Mouse (Mus musculus) stomach, embryonic 16.5 days (tissue): ENCODE measurements at regions not wholly inside any gene's neighbourhood (a gene's known extent, or its start where the extent isn't known, plus 50 kb on each side); places are given as distances from the start of the nearest gene placed in this dataset. TPM values are rescaled to one million over a fixed set of nuclear protein-coding genes. Genes with fewer than 3 reads are reported as not detected.

Experiments used
- ATAC-seq: fragments of 200-750 bp; cut with Nextera tagmentation; 2 replicates; pipeline ENCODE4 v1.8.0; 2017; ENCODE audit warnings: moderate number of reproducible peaks, moderate TSS enrichment; ENCODE audit not compliant: insufficient read depth, low FRiP score
- H3K27ac ChIP-seq: fragments of 300-500 bp; sonication (generic); 2 replicates; pipeline ENCODE4 v1.5.1; 2014; ENCODE audit warnings: low read length
- H3K27me3 ChIP-seq: fragments of 300-500 bp; sonication (generic); 2 replicates; pipeline ENCODE4 v1.6.1; 2014; ENCODE audit warnings: low read length, control low read depth, mixed read lengths; ENCODE audit not compliant: control insufficient read depth, insufficient read depth
- H3K36me3 ChIP-seq: fragments of 300-500 bp; sonication (generic); 2 replicates; pipeline ENCODE4 v1.6.1; 2014; ENCODE audit warnings: low read length; ENCODE audit not compliant: control insufficient read depth, insufficient read depth
- H3K4me1 ChIP-seq: fragments of 300-500 bp; sonication (generic); 2 replicates; pipeline ENCODE4 v1.6.1; 2014; ENCODE audit warnings: low read length, control low read depth, mixed read lengths; ENCODE audit not compliant: control insufficient read depth, insufficient read depth
- H3K4me2 ChIP-seq: fragments of 300-500 bp; sonication (generic); 2 replicates; pipeline ENCODE4 v1.6.1; 2014; ENCODE audit warnings: low read depth, low read length, mixed read lengths
- H3K4me3 ChIP-seq: fragments of 300-500 bp; sonication (generic); replicated peaks from 2 replicates; pipeline ENCODE4 v1.5.1; 2014; ENCODE audit warnings: mild to moderate bottlenecking, low read length
- H3K9ac ChIP-seq: fragments of 300-500 bp; sonication (generic); 2 replicates; pipeline ENCODE4 v1.6.1; 2014; ENCODE audit warnings: low read length
- H3K9me3 ChIP-seq: fragments of 300-500 bp; sonication (generic); replicated peaks from 2 replicates; pipeline ENCODE4 v1.6.1; 2016; ENCODE audit warnings: low read length, control low read depth; ENCODE audit not compliant: control insufficient read depth
- WGBS: fragments of 180-500 bp; shearing (Covaris S2); extraction: QIAGEN DNeasy Blood & Tissue Kit; methylation state at CpG from one replicate; pipeline ENCODE4 v1.1.7; 2014; 5-methylcytosine and 5-hydroxymethylcytosine counted together
- microRNA-seq: library from miRNA; unstranded; fragments of <30 nt; microRNA quantifications from one replicate; pipeline ENCODE4, GENCODE M21; 2016

DNA sequence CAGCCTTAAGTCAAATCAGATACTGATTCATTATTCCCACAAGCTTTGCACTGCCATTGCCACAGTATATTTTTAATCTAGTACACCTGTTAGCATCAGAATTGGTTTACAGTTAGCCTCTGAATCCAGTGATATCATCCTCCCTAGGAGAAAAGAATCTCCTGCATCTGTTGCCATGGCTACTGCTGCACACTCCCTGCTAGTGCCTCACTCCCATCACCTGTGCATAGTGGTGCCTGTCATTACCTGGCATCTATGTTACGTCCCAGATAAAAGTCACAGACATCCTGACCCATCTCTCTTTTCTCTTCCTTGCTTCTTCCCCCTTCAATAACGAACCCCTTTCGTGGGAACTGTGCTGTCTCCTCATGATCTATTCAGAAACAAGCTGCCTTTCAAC, 256.4 kb upstream of the Slitrk5 start:
- Histone ChIP-seq H3K4me2 (no peak overlapping the region), H3K27ac (no peak overlapping the region), H3K4me3 (no peak overlapping the region), H3K27me3 (no peaks in the 10 kb centered on the region), H3K36me3 (no peaks in the 10 kb centered on the region), H3K4me1 (no peaks in the 10 kb centered on the region), H3K9ac (no peak overlapping the region), H3K9me3 (no peaks in the 10 kb centered on the region)
- 78% methylated on average over 3 of the region's 3 CpGs for WGBS
- no peak for ATAC-seq

DNA sequence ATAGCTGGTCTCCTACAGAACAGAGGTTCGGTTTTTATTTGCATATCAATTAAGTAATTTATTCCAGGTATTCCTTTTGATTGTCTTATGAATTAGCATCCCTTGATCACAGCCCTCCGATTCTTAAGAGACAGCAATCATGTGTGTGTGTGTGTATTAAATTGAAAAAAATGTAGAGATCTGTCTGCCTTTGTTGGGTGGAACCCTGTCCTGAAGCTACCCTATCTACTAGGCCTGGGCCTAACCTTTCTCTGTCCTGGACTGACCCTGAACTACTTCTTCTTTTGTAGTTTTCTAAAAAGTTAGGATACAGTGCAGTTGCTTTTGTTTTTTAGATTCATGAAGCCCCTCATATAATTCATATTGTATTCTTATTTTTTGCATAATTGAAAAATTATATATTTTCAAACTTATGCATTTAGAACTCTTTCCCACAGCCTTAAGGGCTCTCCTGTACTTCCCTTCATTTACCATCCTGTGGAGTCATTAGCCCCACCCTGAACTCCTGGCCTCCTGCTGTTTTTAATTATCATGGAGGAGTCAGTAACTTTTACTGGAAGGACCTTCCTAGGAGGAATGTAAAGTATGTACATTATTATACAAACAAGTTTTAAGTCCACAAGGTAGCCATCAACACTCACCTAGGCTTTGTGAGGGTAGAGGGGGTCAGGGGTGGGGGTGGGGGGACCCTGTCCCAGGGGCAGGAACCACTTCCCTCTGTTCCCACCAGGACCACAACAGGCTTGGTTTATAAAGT, 245.6 kb upstream of the Slitrk5 start:
- no peak overlapping the region for H3K4me2 ChIP-seq
- no peaks in the 10 kb centered on the region for H3K9me3 ChIP-seq
- no peaks in the 10 kb centered on the region for H3K4me1 ChIP-seq
- H3K9ac ChIP-seq, result no peak overlapping the region
- H3K4me3 ChIP-seq, result no peak overlapping the region
- 88% methylated on average over 2 of the region's 2 CpGs for WGBS
- no peaks in the 10 kb centered on the region for H3K27me3 ChIP-seq
- no peaks in the 10 kb centered on the region for H3K36me3 ChIP-seq
- ATAC-seq, result no peak
- no peak overlapping the region for H3K27ac ChIP-seq

Small RNA genes in the stretch of these regions (microRNA-seq; reads per million reads assigned to microRNA genes)
- gene Gm22802, result not detected
